Mouse (Mus musculus) neutrophil, adult 5-6 weeks (primary cell): ENCODE measurements around the gene Kdm1b. TPM values are rescaled to one million over a fixed set of nuclear protein-coding genes. Genes with fewer than 3 reads are reported as not detected.

ENCODE experiments used
- ATAC-seq: fragments of 151-379, 151-347 bp; 2 replicates; pipeline ENCODE4 v1.8.0; 2017; ENCODE audit warnings: mild to moderate bottlenecking, moderate TSS enrichment; ENCODE audit not compliant: insufficient number of reproducible peaks, poor library complexity, low FRiP score, severe bottlenecking; ENCODE audit errors: extremely low read depth
- total RNA-seq: library from RNA; stranded (forward); fragments of 200-1000 nt; gene quantifications from 2 replicates; pipeline ENCODE4 v1.2.3, GENCODE M21; 2017

Gene Kdm1b
- total RNA-seq, 1 experiment from 2014 or later = 18.2 TPM

- ATAC-seq = no peak
These were observed 10.7 kb downstream of the Kdm1b start for GRCm38 (mm10) chr13:47053971-47054370.

GRCm38 (mm10) chr13:47056126-47056525, 12.8 kb downstream of the Kdm1b start:
- no peak for ATAC-seq

- no peak for ATAC-seq
These were observed 13.5 kb downstream of the Kdm1b start for GRCm38 (mm10) chr13:47056781-47057180.

DNA sequence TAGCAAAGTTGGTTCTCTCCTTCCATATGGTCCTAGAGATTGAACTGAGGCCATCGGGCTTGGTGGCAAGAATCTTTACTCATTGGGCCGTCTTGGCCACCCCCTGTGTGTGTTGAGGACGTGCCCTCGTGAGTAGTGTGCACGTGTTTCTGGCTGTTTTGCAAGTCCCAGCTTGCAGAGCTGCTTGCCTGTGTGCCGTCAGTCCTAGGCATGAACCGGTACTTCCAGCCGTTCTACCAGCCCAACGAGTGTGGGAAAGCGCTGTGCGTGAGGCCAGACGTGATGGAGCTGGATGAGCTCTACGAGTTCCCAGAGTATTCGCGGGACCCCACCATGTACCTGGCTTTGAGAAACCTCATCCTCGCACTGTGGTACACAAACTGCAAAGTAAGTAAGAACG, 19.5 kb downstream of the Kdm1b start:
- no peak for ATAC-seq

DNA sequence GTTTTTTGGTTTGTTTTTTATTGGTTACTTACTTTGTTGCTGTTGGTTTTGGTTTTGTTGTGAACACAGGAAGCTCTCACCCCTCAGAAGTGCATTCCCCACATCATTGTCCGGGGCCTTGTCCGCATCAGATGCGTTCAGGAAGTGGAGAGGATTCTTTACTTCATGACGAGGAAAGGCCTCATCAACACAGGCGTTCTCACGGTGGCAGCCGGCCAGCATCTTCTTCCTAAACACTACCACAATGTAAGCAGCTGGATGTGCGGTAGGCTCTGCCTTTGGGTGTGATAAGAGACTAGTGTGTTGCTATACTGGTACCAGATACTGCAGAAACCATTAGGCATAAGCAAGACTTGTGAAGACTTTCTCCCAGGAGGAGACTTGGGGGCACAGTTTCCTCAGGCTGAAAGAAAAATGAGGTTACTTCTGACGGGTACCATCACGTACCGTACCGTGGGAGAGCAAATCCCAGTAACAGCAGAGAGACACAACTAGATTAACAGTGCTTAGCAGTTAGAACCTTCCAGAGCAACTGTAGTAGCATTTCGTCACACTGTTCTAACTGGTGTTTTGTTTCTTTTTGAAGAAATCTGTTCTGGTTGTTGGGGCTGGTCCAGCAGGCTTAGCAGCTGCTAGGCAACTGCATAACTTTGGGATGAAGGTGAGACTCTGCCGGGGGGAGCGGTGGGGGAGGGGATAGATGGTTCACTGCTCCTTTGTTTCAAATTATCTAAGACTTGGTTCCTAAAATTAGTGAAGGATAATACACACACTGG, 20.9 kb downstream of the Kdm1b start:
- no peak for ATAC-seq

- no peak for ATAC-seq
These were observed 23.2 kb downstream of the Kdm1b start for GRCm38 (mm10) chr13:47066516-47066915.

DNA sequence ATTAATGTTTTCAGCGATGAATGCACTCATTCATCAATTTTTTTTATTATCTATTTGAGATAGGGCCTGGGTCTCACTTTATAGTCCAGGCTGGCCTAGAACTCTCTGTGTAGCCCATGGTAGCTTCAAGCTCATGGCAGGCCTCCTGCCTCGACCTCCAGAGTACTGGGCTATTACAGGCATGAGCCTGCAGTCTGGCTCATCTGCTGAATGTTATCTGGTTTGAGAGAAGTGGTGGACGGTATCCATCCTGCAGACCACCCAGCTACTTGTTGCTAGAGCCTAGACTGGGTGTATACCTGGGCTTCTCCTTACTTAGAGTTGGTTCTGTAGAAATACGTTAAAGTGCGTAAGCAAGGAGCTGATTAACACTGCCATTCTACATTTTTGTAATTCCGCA, 23.7 kb downstream of the Kdm1b start:
- no peak for ATAC-seq

GRCm38 (mm10) chr13:47070329-47071080, 27.2 kb downstream of the Kdm1b start:
- ATAC-seq = no peak

DNA sequence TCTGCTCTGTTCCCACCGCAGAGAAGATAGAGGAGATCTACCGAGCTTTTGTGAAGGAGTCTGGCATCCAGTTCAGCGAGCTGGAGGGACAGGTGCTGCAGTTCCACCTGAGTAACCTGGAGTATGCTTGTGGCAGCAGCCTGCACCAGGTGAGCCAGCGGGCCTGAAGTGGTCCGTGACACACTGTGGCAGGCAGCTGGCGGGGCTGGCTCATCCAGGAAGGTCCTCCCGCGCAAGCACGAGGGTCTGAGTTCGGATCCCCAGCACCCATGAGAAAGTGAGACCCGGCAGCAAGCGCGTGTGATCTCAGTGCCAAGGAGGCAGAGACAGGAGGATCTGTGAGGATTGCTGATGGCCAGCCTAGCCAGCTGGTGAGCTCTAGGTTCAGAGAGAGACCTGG, 28.6 kb downstream of the Kdm1b start:
- no peak for ATAC-seq

GRCm38 (mm10) chr13:47072484-47072883, 29.2 kb downstream of the Kdm1b start:
- no peak for ATAC-seq

- ATAC-seq = no peak
These were observed 32.9 kb downstream of the Kdm1b start for GRCm38 (mm10) chr13:47076156-47076555.

DNA sequence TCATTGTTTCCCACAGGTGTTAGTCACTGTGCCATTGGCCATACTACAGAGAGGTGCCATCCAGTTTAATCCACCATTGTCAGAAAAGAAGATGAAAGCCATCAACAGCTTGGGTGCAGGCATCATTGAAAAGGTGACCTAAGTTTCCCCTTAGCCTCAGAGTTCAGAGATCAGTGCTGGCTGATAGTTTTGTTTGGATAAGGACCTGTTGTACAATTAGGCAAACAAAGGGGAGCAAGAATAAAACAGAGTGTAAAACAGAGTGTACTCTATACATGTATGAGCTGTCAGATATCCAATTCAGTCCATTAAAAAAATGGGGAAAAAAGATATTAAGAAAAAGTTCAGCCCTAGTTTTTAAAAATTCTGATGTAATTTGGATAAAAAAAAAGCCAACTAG, 34.1 kb downstream of the Kdm1b start:
- no peak for ATAC-seq

GRCm38 (mm10) chr13:47078799-47079198, 35.5 kb downstream of the Kdm1b start:
- ATAC-seq = no peak

GRCm38 (mm10) chr13:47080905-47081505, 37.7 kb downstream of the Kdm1b start:
- ATAC-seq = no peak

DNA sequence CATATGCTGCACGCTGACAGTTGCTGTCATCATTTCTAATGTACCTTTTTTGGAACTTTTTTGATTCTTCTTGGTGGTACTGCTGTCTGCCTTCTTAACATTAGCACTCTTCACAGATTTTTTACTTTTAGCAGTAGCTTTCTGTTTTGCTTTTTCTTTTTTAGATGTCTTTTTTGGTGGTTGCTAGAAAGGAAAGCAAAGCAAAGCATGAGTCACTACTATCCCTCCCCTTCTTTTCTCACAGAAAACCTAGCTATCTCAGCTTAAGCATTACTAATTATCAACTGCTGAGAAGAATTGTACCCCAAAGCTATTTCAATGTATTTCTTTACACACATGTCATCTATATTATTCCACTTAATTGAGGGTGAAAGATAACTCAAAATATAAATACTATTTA, 45.1 kb downstream of the Kdm1b start:
- no peak for ATAC-seq

DNA sequence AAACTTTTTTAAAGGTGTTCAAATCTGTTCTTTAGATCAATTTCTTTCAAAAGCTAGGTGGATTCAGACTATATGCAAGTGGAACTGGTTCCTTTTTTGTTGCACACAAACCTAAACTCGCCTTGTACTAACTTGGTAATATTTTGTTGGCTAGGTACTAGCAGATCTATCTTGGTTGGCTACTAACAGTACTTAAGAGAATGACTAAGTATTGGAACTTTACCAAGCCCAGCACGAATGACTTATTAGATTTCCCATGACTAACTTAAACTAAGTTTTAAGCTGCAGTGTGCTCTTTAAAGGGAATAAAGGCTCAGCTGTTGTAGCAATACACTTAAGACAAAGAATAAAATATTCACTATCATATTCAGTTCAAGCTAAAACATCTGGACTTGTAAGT, 46.0 kb downstream of the Kdm1b start:
- ATAC-seq = no peak

- ATAC-seq = no peak
These were observed 50.5 kb downstream of the Kdm1b start for GRCm38 (mm10) chr13:47093791-47094190.

DNA sequence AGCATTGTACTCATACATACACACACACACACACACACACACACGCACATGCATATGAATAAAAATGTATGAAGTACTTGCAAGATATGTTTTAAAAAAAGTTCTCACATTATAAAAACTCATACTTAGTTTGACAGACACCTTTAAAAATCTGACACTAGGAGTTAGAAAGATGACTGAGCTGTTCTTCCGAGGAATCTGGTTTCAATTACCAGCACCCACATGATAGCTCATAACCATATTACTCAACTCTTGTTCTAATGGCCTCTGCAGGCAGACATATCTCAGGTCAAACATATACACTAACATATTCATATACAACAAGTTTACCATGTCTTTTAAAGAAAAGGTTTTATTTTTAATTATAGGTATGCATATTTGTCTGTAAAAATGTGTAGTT, 53.3 kb downstream of the Kdm1b start:
- no peak for ATAC-seq

- ATAC-seq = no peak
These were observed 56.0 kb downstream of the Kdm1b start for GRCm38 (mm10) chr13:47099265-47099664.

- ATAC-seq = no peak
These were observed 57.3 kb downstream of the Kdm1b start for GRCm38 (mm10) chr13:47100587-47100986.
